Mouse (Mus musculus): ENCODE results near the gene Nubpl. TPM values are rescaled to one million over a fixed set of nuclear protein-coding genes. Genes with fewer than 3 reads are reported as not detected.

Gene Nubpl
- polyA plus RNA-seq, 1 experiment from 2014 or later, result 6.3 TPM

GRCm38 (mm10) chr12:52149448-52149847 lies 51.9 kb downstream of the Nubpl start:
- DNase-seq (ENCODE audit: low spot score), result no peak

GRCm38 (mm10) chr12:52152071-52152470 lies 54.5 kb downstream of the Nubpl start:
- Histone ChIP-seq H3K9me3 (ENCODE audit: control insufficient read depth, low read length) (no peaks in the 10 kb centered on the region), H3K4me1 (replicated peaks; ENCODE audit: control insufficient read depth, insufficient read depth, low read length) (no peaks in the 10 kb centered on the region), H3K9ac (no peak overlapping the region), H3K4me2 (replicated peaks) (no peak overlapping the region), H3K27ac (no peak overlapping the region), H3K27me3 (ENCODE audit: control insufficient read depth, insufficient read depth, low read length) (no peaks in the 10 kb centered on the region), H3K4me3 (replicated peaks; ENCODE audit: low read length) (no peak overlapping the region), H3K36me3 (replicated peaks; ENCODE audit: control insufficient read depth, insufficient read depth) (no peaks in the 10 kb centered on the region)
- no peak for DNase-seq (ENCODE audit: low spot score)
- no peak for ATAC-seq (ENCODE audit: low FRiP score)
- 96% methylated on average over 3 of the region's 3 CpGs for WGBS

More at GRCm38 (mm10) chr12:52149448-52149847, 51.9 kb downstream of the Nubpl start:
- 84% methylated on average over 3 of the region's 3 CpGs for WGBS
- Histone ChIP-seq H3K9me3 (ENCODE audit: control insufficient read depth, low read length) (no peaks in the 10 kb centered on the region), H3K27ac (no peak overlapping the region), H3K9ac (no peak overlapping the region), H3K4me1 (replicated peaks; ENCODE audit: control insufficient read depth, insufficient read depth, low read length) (no peaks in the 10 kb centered on the region), H3K36me3 (replicated peaks; ENCODE audit: control insufficient read depth, insufficient read depth) (no peaks in the 10 kb centered on the region), H3K4me3 (replicated peaks; ENCODE audit: low read length) (no peak overlapping the region), H3K27me3 (ENCODE audit: control insufficient read depth, insufficient read depth, low read length) (no peaks in the 10 kb centered on the region), H3K4me2 (replicated peaks) (no peak overlapping the region)
- no peak for ATAC-seq (ENCODE audit: low FRiP score)

- Histone ChIP-seq H3K27me3 (ENCODE audit: control insufficient read depth, insufficient read depth, low read length) (no peaks in the 10 kb centered on the region), H3K9ac (no peak overlapping the region), H3K9me3 (ENCODE audit: control insufficient read depth, low read length) (no peaks in the 10 kb centered on the region), H3K36me3 (replicated peaks; ENCODE audit: control insufficient read depth, insufficient read depth) (no peaks in the 10 kb centered on the region), H3K4me1 (replicated peaks; ENCODE audit: control insufficient read depth, insufficient read depth, low read length) (no peaks in the 10 kb centered on the region), H3K4me2 (replicated peaks) (no peak overlapping the region), H3K27ac (no peak overlapping the region), H3K4me3 (replicated peaks; ENCODE audit: low read length) (no peak overlapping the region)
- WGBS, result 92% methylated on average over 4 of the region's 4 CpGs
- no peak for ATAC-seq (ENCODE audit: low FRiP score)
- DNase-seq (ENCODE audit: low spot score), result no peak
Observed at GRCm38 (mm10) chr12:52154906-52155305, 57.4 kb downstream of the Nubpl start.

GRCm38 (mm10) chr12:52164414-52164813 lies 66.9 kb downstream of the Nubpl start:
- no peak overlapping the region for H3K27ac ChIP-seq
- no peak for ATAC-seq (ENCODE audit: low FRiP score)
- H3K36me3 ChIP-seq (replicated peaks; ENCODE audit: control insufficient read depth, insufficient read depth), result no peaks in the 10 kb centered on the region
- no peak overlapping the region for H3K9ac ChIP-seq
- 0 out of 2 replicates have a peak, but pooled peaks cover 3% of the 10 kb centered on the region for H3K9me3 ChIP-seq (ENCODE audit: control insufficient read depth, low read length)
- DNase-seq (ENCODE audit: low spot score), result no peak
- H3K4me3 ChIP-seq (replicated peaks; ENCODE audit: low read length), result no peak overlapping the region
- H3K4me1 ChIP-seq (replicated peaks; ENCODE audit: control insufficient read depth, insufficient read depth, low read length), result no peaks in the 10 kb centered on the region
- H3K27me3 ChIP-seq (ENCODE audit: control insufficient read depth, insufficient read depth, low read length), result no peaks in the 10 kb centered on the region
- H3K4me2 ChIP-seq (replicated peaks), result no peak overlapping the region

GRCm38 (mm10) chr12:52186205-52186793 lies 88.8 kb downstream of the Nubpl start:
- Histone ChIP-seq H3K9ac (no peak overlapping the region), H3K27ac (peak overlapping the region; percentile 69), H3K9me3 (ENCODE audit: control insufficient read depth, low read length) (no peaks in the 10 kb centered on the region), H3K27me3 (ENCODE audit: control insufficient read depth, insufficient read depth, low read length) (no peaks in the 10 kb centered on the region), H3K4me1 (replicated peaks; ENCODE audit: control insufficient read depth, insufficient read depth, low read length) (peaks cover 19% of the 10 kb centered on the region), H3K4me2 (replicated peaks) (no peak overlapping the region), H3K36me3 (replicated peaks; ENCODE audit: control insufficient read depth, insufficient read depth) (no peaks in the 10 kb centered on the region), H3K4me3 (replicated peaks; ENCODE audit: low read length) (no peak overlapping the region)
- WGBS, result 40% methylated on average over 1 of the region's 1 CpGs
- no peak for DNase-seq (ENCODE audit: low spot score)
- ATAC-seq (ENCODE audit: low FRiP score), result no peak; the same call in 1 of the 2 replicates

GRCm38 (mm10) chr12:52186963-52187590 lies 89.5 kb downstream of the Nubpl start:
- Histone ChIP-seq H3K4me3 (replicated peaks; ENCODE audit: low read length) (no peak overlapping the region), H3K4me1 (replicated peaks; ENCODE audit: control insufficient read depth, insufficient read depth, low read length) (peaks cover 19% of the 10 kb centered on the region), H3K9ac (no peak overlapping the region), H3K4me2 (replicated peaks) (no peak overlapping the region), H3K9me3 (ENCODE audit: control insufficient read depth, low read length) (no peaks in the 10 kb centered on the region), H3K27me3 (ENCODE audit: control insufficient read depth, insufficient read depth, low read length) (no peaks in the 10 kb centered on the region), H3K27ac (0 out of 2 replicates have a peak overlapping the region, but pooled peaks have one; percentile 9), H3K36me3 (replicated peaks; ENCODE audit: control insufficient read depth, insufficient read depth) (no peaks in the 10 kb centered on the region)
- WGBS, result 27% methylated on average over 5 of the region's 5 CpGs
- ATAC-seq (ENCODE audit: low FRiP score) (peak; percentile 55; the same call in 1 of the 2 replicates), DNase-seq (ENCODE audit: low spot score) (peak; percentile 70)

GRCm38 (mm10) chr12:52198471-52198870 lies 100.9 kb downstream of the Nubpl start:
- Histone ChIP-seq H3K4me2 (replicated peaks) (no peak overlapping the region), H3K27me3 (ENCODE audit: control insufficient read depth, insufficient read depth, low read length) (no peaks in the 10 kb centered on the region), H3K9me3 (ENCODE audit: control insufficient read depth, low read length) (peaks cover 1% of the 10 kb centered on the region; the same call in 1 of the 2 replicates), H3K27ac (no peak overlapping the region), H3K4me1 (replicated peaks; ENCODE audit: control insufficient read depth, insufficient read depth, low read length) (no peaks in the 10 kb centered on the region), H3K9ac (no peak overlapping the region), H3K36me3 (replicated peaks; ENCODE audit: control insufficient read depth, insufficient read depth) (no peaks in the 10 kb centered on the region), H3K4me3 (replicated peaks; ENCODE audit: low read length) (no peak overlapping the region)
- ATAC-seq (ENCODE audit: low FRiP score), result no peak
- no peak for DNase-seq (ENCODE audit: low spot score)
- 96% methylated on average over 4 of the region's 4 CpGs for WGBS

GRCm38 (mm10) chr12:52209121-52209610 lies 111.6 kb downstream of the Nubpl start:
- Histone ChIP-seq H3K27ac (no peak overlapping the region), H3K36me3 (replicated peaks; ENCODE audit: control insufficient read depth, insufficient read depth) (no peaks in the 10 kb centered on the region), H3K4me2 (replicated peaks) (no peak overlapping the region), H3K9ac (no peak overlapping the region), H3K4me3 (replicated peaks; ENCODE audit: low read length) (no peak overlapping the region), H3K27me3 (ENCODE audit: control insufficient read depth, insufficient read depth, low read length) (no peaks in the 10 kb centered on the region), H3K9me3 (ENCODE audit: control insufficient read depth, low read length) (no peaks in the 10 kb centered on the region), H3K4me1 (replicated peaks; ENCODE audit: control insufficient read depth, insufficient read depth, low read length) (no peaks in the 10 kb centered on the region)
- WGBS, result 93% methylated on average over 3 of the region's 3 CpGs
- DNase-seq (ENCODE audit: low spot score) (no peak), ATAC-seq (ENCODE audit: low FRiP score) (no peak)

GRCm38 (mm10) chr12:52211144-52211543 lies 113.6 kb downstream of the Nubpl start:
- H3K27me3 ChIP-seq (ENCODE audit: control insufficient read depth, insufficient read depth, low read length), result no peaks in the 10 kb centered on the region
- no peak overlapping the region for H3K4me3 ChIP-seq (replicated peaks; ENCODE audit: low read length)
- H3K27ac ChIP-seq, result no peak overlapping the region
- DNase-seq (ENCODE audit: low spot score), result no peak
- H3K4me2 ChIP-seq (replicated peaks), result no peak overlapping the region
- ATAC-seq (ENCODE audit: low FRiP score), result no peak
- no peaks in the 10 kb centered on the region for H3K36me3 ChIP-seq (replicated peaks; ENCODE audit: control insufficient read depth, insufficient read depth)
- no peaks in the 10 kb centered on the region for H3K9me3 ChIP-seq (ENCODE audit: control insufficient read depth, low read length)
- no peak overlapping the region for H3K9ac ChIP-seq
- no peaks in the 10 kb centered on the region for H3K4me1 ChIP-seq (replicated peaks; ENCODE audit: control insufficient read depth, insufficient read depth, low read length)
